Mouse (Mus musculus) midbrain, embryonic 14.5 days (tissue): ENCODE results near the gene Chst14. TPM values are rescaled to one million over a fixed set of nuclear protein-coding genes. Genes with fewer than 3 reads are reported as not detected.

Experiments used
- ATAC-seq: fragments of 200-750 bp; cut with Nextera tagmentation; 2 replicates; pipeline ENCODE4 v1.8.0; 2017; ENCODE audit warnings: moderate number of reproducible peaks, moderate library complexity; ENCODE audit not compliant: low FRiP score, low TSS enrichment
- DNase-seq: peaks from one replicate; pipeline ENCODE4 v3.0.0-alpha.2; 2015
- H3K27ac ChIP-seq: fragments of 300-500 bp; sonication (generic); replicated peaks from 2 replicates; pipeline ENCODE4 v1.5.1; 2014; ENCODE audit warnings: mild to moderate bottlenecking, low read depth, low read length, moderate library complexity
- H3K27me3 ChIP-seq: fragments of 300-500 bp; sonication (generic); 2 replicates; pipeline ENCODE4 v1.6.1; 2014; ENCODE audit warnings: low read length, control low read depth, mixed read lengths; ENCODE audit not compliant: control insufficient read depth, insufficient read depth
- H3K36me3 ChIP-seq: fragments of 300-500 bp; sonication (generic); 2 replicates; pipeline ENCODE4 v1.6.1; 2014; ENCODE audit warnings: low read length, control low read depth; ENCODE audit not compliant: control insufficient read depth, insufficient read depth
- H3K4me1 ChIP-seq: fragments of 300-500 bp; sonication (generic); 2 replicates; pipeline ENCODE4 v1.6.1; 2014; ENCODE audit warnings: mild to moderate bottlenecking, antibody characterized with exemption, low read length, control low read depth; ENCODE audit not compliant: control insufficient read depth, insufficient read depth
- H3K4me2 ChIP-seq: fragments of 300-500 bp; sonication (generic); 2 replicates; pipeline ENCODE4 v1.6.1; 2014; ENCODE audit warnings: mild to moderate bottlenecking, low read length, moderate library complexity
- H3K4me3 ChIP-seq: fragments of 300-500 bp; sonication (generic); replicated peaks from 2 replicates; pipeline ENCODE4 v1.5.1; 2014; ENCODE audit warnings: low read depth, low read length
- H3K9ac ChIP-seq: fragments of 300-500 bp; sonication (generic); replicated peaks from 2 replicates; pipeline ENCODE4 v1.6.1; 2014; ENCODE audit warnings: mild to moderate bottlenecking, low read length, moderate library complexity
- H3K9me3 ChIP-seq: fragments of 300-500 bp; sonication (generic); 2 replicates; pipeline ENCODE4 v1.6.1; 2016; ENCODE audit warnings: low read length, control low read depth, mixed read lengths; ENCODE audit not compliant: control insufficient read depth
- WGBS: fragments of 180-500 bp; shearing (Covaris S2); extraction: QIAGEN DNeasy Blood & Tissue Kit; methylation state at CpG from one replicate; pipeline ENCODE4 v1.1.7; 2014; 5-methylcytosine and 5-hydroxymethylcytosine counted together
- polyA plus RNA-seq: library from polyadenylated mRNA; unstranded; fragments of >200 nt; fragmentation: Nextera tagmentation; extraction: Ambion mirVana; gene quantifications from 2 replicates; pipeline ENCODE4 v1.2.1, GENCODE M21; 2014

The Chst14 gene
- 3.0 and 7.1 TPM in 2 replicates for polyA plus RNA-seq

- no peaks in the 10 kb centered on the region for H3K9me3 ChIP-seq
- H3K4me2 ChIP-seq, result peak within 1 kb of the TSS; percentile 92
- peaks cover 19% of the 10 kb centered on the region for H3K4me1 ChIP-seq
- H3K36me3 ChIP-seq, result peaks cover 26% of the 10 kb centered on the region
- H3K9ac ChIP-seq, result peak within 1 kb of the TSS; percentile 65
- H3K4me3 ChIP-seq, result peak within 1 kb of the TSS; percentile 50
- ATAC-seq, result peak; percentile 85
- WGBS, result under 1% methylated on average over 46 of the region's 47 CpGs
- no peaks in the 10 kb centered on the region for H3K27me3 ChIP-seq
- peak; percentile 78 for DNase-seq
- H3K27ac ChIP-seq, result no peak within 1 kb of the TSS
Measured at GRCm38 (mm10) chr2:118926361-118926997, at the start of gene Chst14. Gene Chst14 (plus strand): TSS chr2:118926496.

- ATAC-seq, result no peak
- 80% methylated on average over 4 of the region's 4 CpGs for WGBS
Measured at GRCm38 (mm10) chr2:118881019-118881418, 45.3 kb upstream of the Chst14 start.

GRCm38 (mm10) chr2:118881956-118882355 lies 44.3 kb upstream of the Chst14 start:
- Histone ChIP-seq H3K9me3 (no peaks in the 10 kb centered on the region), H3K27me3 (peaks cover 10% of the 10 kb centered on the region; the same call in 1 of the 2 replicates), H3K36me3 (no peaks in the 10 kb centered on the region), H3K27ac (no peak overlapping the region), H3K9ac (no peak overlapping the region), H3K4me2 (no peak overlapping the region), H3K4me3 (no peak overlapping the region), H3K4me1 (peaks cover 4% of the 10 kb centered on the region; the same call in 1 of the 2 replicates)
- DNase-seq, result no peak
- WGBS, result 86% methylated on average over 5 of the region's 5 CpGs
- no peak for ATAC-seq

More at GRCm38 (mm10) chr2:118881019-118881418, 45.3 kb upstream of the Chst14 start:
- Histone ChIP-seq H3K9ac (no peak overlapping the region), H3K36me3 (peaks cover 7% of the 10 kb centered on the region; the same call in 1 of the 2 replicates), H3K4me2 (no peak overlapping the region), H3K9me3 (no peaks in the 10 kb centered on the region), H3K4me3 (no peak overlapping the region), H3K4me1 (peaks cover 4% of the 10 kb centered on the region; the same call in 1 of the 2 replicates), H3K27me3 (peaks cover 10% of the 10 kb centered on the region; the same call in 1 of the 2 replicates), H3K27ac (no peak overlapping the region)
- no peak for DNase-seq

DNA sequence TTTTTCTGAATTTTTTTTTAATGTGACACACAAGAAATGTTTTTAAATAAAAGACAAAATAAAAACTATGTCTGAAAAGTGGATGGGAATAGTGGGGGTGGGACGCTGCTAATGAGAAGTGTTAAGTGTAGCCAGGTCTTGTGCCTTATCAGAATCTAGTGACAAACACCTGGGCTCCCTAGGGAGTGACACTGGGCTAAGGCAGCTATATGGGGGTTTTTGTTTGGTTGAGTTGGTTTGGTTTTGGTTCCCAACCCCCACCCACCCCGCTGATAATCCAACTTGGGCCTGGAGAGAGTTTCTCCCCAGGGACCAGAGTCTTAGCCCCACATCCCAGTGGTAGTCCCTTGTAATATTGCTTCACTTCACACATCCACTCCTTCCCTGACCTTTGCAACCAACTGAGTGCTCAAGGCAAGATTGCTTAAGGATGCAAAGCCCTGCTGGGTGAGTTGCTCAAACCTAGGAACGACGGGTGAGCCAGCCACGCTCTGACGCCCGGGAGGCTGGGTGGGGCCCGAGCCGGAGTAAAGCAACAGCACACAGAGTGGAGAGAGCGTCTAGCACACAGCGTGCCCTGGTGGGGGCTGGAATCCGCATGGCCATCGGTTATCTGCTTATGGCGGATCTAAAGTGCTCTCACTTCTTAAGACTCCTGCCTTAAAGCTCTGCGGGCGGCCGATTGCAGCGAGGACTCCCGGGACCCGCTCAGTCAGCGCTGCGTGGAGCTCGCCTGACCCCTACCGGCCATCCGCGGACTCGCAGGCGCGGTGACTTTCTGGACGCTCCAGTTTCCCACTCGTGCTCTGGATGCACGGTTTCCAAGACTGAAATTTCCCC lies 43.2 kb upstream of the Chst14 start:
- Histone ChIP-seq H3K4me1 (peaks cover 4% of the 10 kb centered on the region; the same call in 1 of the 2 replicates), H3K9ac (peak overlapping the region; percentile 44; the same call in 1 of the 2 replicates), H3K27ac (no peak overlapping the region), H3K36me3 (no peaks in the 10 kb centered on the region), H3K9me3 (no peaks in the 10 kb centered on the region), H3K27me3 (peaks cover 10% of the 10 kb centered on the region; the same call in 1 of the 2 replicates), H3K4me2 (peak overlapping the region; percentile 81), H3K4me3 (peak overlapping the region; percentile 37)
- 2% methylated on average over 32 of the region's 32 CpGs for WGBS
- DNase-seq, result peak; percentile 92
- ATAC-seq, result peak; percentile 64

- Histone ChIP-seq H3K36me3 (no peaks in the 10 kb centered on the region), H3K4me3 (no peak overlapping the region), H3K27me3 (peaks cover 10% of the 10 kb centered on the region; the same call in 1 of the 2 replicates), H3K4me1 (peaks cover 4% of the 10 kb centered on the region; the same call in 1 of the 2 replicates), H3K9ac (no peak overlapping the region), H3K4me2 (peak overlapping the region; percentile 32), H3K27ac (no peak overlapping the region), H3K9me3 (no peaks in the 10 kb centered on the region)
- 65% methylated on average over 13 of the region's 13 CpGs for WGBS
- DNase-seq (no peak), ATAC-seq (no peak)
Measured at GRCm38 (mm10) chr2:118887440-118887839, 38.9 kb upstream of the Chst14 start.

DNA sequence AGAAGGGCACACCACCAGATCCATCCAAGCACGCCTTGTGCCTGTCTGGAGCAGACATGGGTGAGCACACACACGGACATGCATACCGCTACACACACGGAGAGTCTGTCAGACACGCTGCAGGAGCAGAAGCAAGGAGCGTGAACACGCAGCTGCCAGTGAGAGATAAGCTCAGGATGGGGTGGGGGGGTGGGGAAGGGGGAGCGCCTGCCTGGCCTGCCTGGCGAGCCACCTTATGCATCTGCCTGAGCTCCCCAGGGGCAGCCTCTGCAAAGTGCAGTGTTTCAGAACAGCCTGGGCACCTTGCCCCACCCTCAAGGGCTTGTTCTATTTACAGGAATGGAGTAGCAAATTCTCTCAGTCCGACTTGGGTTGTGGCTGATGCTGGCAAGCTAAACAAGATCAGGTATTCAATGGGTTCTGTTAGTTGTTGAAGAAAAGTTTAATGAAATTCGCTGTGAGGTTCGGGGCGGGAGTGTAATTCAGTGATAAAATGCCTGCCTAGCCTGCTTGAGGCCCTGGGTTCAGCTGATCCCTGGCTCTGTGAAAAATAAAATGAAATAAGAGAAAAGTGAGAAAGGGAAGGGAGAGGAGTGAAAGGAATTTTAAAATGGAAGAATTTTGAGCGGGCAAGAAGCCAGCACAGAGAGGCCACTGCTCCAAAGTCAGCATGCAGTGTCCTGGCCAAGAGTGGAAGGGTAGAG lies 38.3 kb upstream of the Chst14 start:
- ATAC-seq, result peak; percentile 34; the same call in 1 of the 2 replicates
- H3K9me3 ChIP-seq, result no peaks in the 10 kb centered on the region
- peak overlapping the region; percentile 32 for H3K4me2 ChIP-seq
- no peak overlapping the region for H3K27ac ChIP-seq
- H3K4me3 ChIP-seq, result no peak overlapping the region
- no peaks in the 10 kb centered on the region for H3K36me3 ChIP-seq
- peaks cover 2% of the 10 kb centered on the region; the same call in 1 of the 2 replicates for H3K4me1 ChIP-seq
- DNase-seq, result peak; percentile 52
- no peak overlapping the region for H3K9ac ChIP-seq
- peaks cover 10% of the 10 kb centered on the region; the same call in 1 of the 2 replicates for H3K27me3 ChIP-seq
- 23% methylated on average over 14 of the region's 14 CpGs for WGBS

DNA sequence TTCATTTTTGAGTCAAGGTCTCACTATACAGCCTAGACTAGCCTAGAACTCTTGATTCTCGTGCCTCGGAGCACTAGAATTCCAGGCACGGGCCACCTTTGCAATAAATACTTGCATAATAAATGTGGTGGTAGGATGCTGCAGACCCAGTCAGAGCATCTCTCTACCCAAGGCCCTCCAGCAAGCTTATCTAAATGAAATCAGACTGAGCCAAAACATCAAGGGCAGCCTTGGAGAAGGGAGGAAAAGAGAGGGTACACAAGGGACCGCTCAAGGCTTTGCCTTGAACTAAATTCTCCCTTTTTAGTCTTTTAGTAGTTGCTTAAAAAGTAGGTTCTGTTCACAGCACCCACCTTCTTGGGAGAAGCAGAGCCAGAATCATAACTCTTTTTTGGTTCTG lies 35.1 kb upstream of the Chst14 start:
- H3K9me3 ChIP-seq, result no peaks in the 10 kb centered on the region
- H3K36me3 ChIP-seq, result no peaks in the 10 kb centered on the region
- H3K4me2 ChIP-seq, result no peak overlapping the region
- no peak overlapping the region for H3K9ac ChIP-seq
- H3K4me3 ChIP-seq, result no peak overlapping the region
- H3K27me3 ChIP-seq, result peaks cover 20% of the 10 kb centered on the region
- WGBS, result 93% methylated on average over 4 of the region's 4 CpGs
- ATAC-seq, result no peak
- no peak for DNase-seq
- H3K4me1 ChIP-seq, result no peaks in the 10 kb centered on the region
- H3K27ac ChIP-seq, result no peak overlapping the region
